Mouse (Mus musculus): ENCODE results near the gene Gab2.

- TF ChIP-seq CTCF (IDR thresholded peaks at IDR 0.05; ENCODE audit: low read depth): no peak
- TF ChIP-seq EP300 (optimal IDR thresholded peaks at IDR 0.05): no peak
Observed at GRCm38 (mm10) chr7:97340907-97341849, 259.8 kb downstream of the Gab2 start.
